Mouse (Mus musculus) hindbrain, embryonic 12.5 days (tissue): Measurements from ENCODE around the gene Bin2. TPM values are rescaled to one million over a fixed set of nuclear protein-coding genes. Genes with fewer than 3 reads are reported as not detected.
"Not testable (repeated sequence)": the region's sequence is repeated elsewhere in the genome, so short reads cannot be mapped to it uniquely, and the experiment has no call there.

Experiments
- ATAC-seq: fragments of 200-750 bp; cut with Nextera tagmentation; 2 replicates; pipeline ENCODE4 v1.8.0; 2017; ENCODE audit warnings: moderate TSS enrichment; ENCODE audit not compliant: low FRiP score
- H3K27ac ChIP-seq: fragments of 300-500 bp; sonication (generic); 2 replicates; pipeline ENCODE4 v1.5.1; 2016; ENCODE audit warnings: mild to moderate bottlenecking
- H3K27me3 ChIP-seq: fragments of 300-500 bp; sonication (generic); 2 replicates; pipeline ENCODE4 v1.6.1; 2016; ENCODE audit warnings: mild to moderate bottlenecking
- H3K36me3 ChIP-seq: fragments of 300-500 bp; sonication (generic); 2 replicates; pipeline ENCODE4 v1.6.1; 2016; ENCODE audit warnings: mild to moderate bottlenecking
- H3K4me1 ChIP-seq: fragments of 300-500 bp; sonication (generic); 2 replicates; pipeline ENCODE4 v1.6.1; 2016
- H3K4me2 ChIP-seq: fragments of 300-500 bp; sonication (generic); replicated peaks from 2 replicates; pipeline ENCODE4 v1.6.1; 2016; ENCODE audit warnings: mild to moderate bottlenecking
- H3K4me3 ChIP-seq: fragments of 300-500 bp; sonication (generic); 2 replicates; pipeline ENCODE4 v1.5.1; 2016; ENCODE audit warnings: mild to moderate bottlenecking
- H3K9ac ChIP-seq: fragments of 300-500 bp; sonication (generic); 2 replicates; pipeline ENCODE4 v1.6.1; 2016; ENCODE audit warnings: mild to moderate bottlenecking, moderate library complexity
- H3K9me3 ChIP-seq: fragments of 300-500 bp; sonication (generic); replicated peaks from 2 replicates; pipeline ENCODE4 v1.6.1; 2016; ENCODE audit warnings: mild to moderate bottlenecking
- WGBS: fragments of 180-500 bp; shearing (Covaris S2); methylation state at CpG from one replicate; pipeline ENCODE4 v1.1.7; 2016; 5-methylcytosine and 5-hydroxymethylcytosine counted together
- microRNA-seq: library from miRNA; unstranded; fragments of <30 nt; microRNA quantifications from one replicate; pipeline ENCODE4, GENCODE M21; 2017
- polyA plus RNA-seq: library from polyadenylated mRNA; unstranded; fragments of >200 nt; fragmentation: Nextera tagmentation; extraction: Ambion mirVana; gene quantifications from 2 replicates; pipeline ENCODE4 v1.2.1, GENCODE M21; 2016

Gene Bin2
- polyA plus RNA-seq, 1 experiment from 2014 or later = 3.0 TPM

DNA sequence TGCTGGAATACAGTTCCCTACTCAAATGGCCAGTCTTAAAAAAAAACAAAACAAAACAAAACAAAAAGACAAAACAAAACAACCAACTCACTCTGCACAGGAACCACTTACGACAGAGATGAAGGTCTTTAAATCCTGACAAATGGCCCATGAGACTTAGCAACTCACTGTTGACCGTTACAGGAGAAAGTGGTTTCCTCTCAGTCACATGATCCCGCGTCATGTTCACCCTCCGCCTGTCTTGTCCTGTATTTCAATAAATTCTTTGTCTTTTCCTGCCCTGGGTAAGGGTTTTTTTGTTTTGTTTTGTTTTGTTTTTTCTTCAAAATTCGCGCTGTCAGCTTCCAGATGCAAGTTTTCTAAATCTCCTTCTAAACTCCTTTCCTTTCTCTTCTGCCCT is 57.4 kb downstream of the Bin2 start:
- no peaks in the 10 kb centered on the region for H3K36me3 ChIP-seq
- ATAC-seq = no peak
- no peaks in the 10 kb centered on the region; the same call in 1 of the 2 replicates for H3K27me3 ChIP-seq
- 85% methylated on average over 7 of the region's 7 CpGs for WGBS
- H3K27ac ChIP-seq = no peak overlapping the region
- H3K4me2 ChIP-seq = no peak overlapping the region
- H3K4me1 ChIP-seq = peaks cover 20% of the 10 kb centered on the region
- no peak overlapping the region for H3K4me3 ChIP-seq
- H3K9ac ChIP-seq = no peak overlapping the region
- no peaks in the 10 kb centered on the region for H3K9me3 ChIP-seq

DNA sequence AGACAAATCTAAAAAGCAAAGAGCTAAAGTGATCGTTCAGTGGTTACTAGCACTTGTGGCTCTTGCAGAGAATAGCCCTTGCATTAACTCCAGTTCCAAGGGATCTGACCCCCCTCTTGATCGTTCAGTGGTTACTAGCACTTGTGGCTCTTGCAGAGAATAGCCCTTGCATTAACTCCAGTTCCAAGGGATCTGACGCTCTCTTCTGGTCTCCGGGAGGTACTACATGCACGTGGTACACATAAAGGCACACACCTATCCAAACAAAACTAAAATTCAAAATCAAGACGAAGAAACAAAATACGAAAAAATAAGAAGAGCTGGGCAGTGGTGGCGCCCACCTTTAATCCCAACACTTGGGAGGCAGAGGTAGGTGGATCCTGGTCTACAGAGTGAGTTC is 62.7 kb downstream of the Bin2 start:
- H3K9me3 ChIP-seq, H3K4me2 ChIP-seq, H3K27ac ChIP-seq, H3K36me3 ChIP-seq, H3K4me3 ChIP-seq, ATAC-seq, H3K9ac ChIP-seq: not testable (repeated sequence)
- 91% methylated on average over 8 of the region's 8 CpGs for WGBS
- peaks cover 14% of the 10 kb centered on the region for H3K4me1 ChIP-seq
- H3K27me3 ChIP-seq = peaks cover 11% of the 10 kb centered on the region

DNA sequence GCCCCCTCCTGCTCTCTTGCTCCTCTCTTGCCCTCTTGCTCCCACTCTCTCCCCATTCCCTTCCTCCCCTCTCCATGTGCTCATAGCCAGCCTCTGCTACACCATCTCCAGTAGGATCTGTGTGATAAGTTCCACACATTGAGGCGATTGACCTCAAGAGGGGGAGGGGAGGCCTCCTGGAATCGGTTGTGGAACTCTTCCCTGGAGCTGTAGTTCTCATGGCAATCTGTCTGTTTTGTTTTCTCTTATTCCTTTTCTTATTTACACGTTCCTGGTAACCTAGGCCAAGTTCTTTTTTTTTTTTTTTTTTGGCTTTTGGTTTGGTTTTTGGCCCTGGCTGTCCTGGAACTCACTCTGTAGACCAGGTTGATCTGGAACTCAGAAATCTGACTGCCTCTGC is 67.7 kb downstream of the Bin2 start:
- Histone ChIP-seq H3K4me1 (peaks cover 23% of the 10 kb centered on the region), H3K36me3 (no peaks in the 10 kb centered on the region), H3K27ac (no peak overlapping the region), H3K27me3 (peaks cover 25% of the 10 kb centered on the region), H3K9ac (no peak overlapping the region), H3K4me3 (no peak overlapping the region), H3K4me2 (no peak overlapping the region), H3K9me3 (no peaks in the 10 kb centered on the region)
- ATAC-seq = no peak
- 49% methylated on average over 3 of the region's 3 CpGs for WGBS

DNA sequence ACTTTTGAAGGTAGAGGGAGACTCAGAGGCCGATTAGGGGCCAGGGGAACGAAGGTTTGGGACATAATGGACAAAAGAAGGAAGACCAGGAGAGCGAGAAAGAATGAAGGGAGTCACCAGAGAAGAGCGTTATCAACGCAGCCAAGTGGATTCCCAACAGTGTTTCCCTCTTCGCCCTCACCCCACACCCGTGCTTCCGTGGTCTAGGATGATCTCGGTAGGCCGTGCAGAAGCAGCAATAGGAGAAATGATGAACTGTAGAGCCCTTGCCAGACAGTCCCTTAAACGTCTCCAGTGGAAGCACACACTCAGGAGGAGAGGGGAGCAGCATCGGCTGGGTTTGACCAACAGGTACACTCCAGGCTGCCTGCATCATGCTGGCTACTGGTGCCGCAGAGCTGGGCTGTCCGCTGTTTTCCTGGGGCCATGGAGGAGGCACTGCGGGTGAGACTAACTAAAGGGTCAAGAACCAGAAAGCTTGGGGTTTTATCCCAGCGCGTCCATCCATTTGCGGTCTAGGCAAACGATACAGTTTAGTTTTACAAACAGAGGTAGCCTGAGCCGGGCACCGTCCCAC is 68.6 kb downstream of the Bin2 start:
- peaks cover 25% of the 10 kb centered on the region for H3K27me3 ChIP-seq
- H3K36me3 ChIP-seq = no peaks in the 10 kb centered on the region
- no peak overlapping the region for H3K9ac ChIP-seq
- no peak overlapping the region for H3K27ac ChIP-seq
- H3K4me3 ChIP-seq = peak overlapping the region; percentile 89
- H3K4me2 ChIP-seq = peak overlapping the region; percentile 83
- H3K9me3 ChIP-seq = no peaks in the 10 kb centered on the region
- ATAC-seq = no peak
- H3K4me1 ChIP-seq = peaks cover 23% of the 10 kb centered on the region
- WGBS = 12% methylated on average over 21 of the region's 21 CpGs

DNA sequence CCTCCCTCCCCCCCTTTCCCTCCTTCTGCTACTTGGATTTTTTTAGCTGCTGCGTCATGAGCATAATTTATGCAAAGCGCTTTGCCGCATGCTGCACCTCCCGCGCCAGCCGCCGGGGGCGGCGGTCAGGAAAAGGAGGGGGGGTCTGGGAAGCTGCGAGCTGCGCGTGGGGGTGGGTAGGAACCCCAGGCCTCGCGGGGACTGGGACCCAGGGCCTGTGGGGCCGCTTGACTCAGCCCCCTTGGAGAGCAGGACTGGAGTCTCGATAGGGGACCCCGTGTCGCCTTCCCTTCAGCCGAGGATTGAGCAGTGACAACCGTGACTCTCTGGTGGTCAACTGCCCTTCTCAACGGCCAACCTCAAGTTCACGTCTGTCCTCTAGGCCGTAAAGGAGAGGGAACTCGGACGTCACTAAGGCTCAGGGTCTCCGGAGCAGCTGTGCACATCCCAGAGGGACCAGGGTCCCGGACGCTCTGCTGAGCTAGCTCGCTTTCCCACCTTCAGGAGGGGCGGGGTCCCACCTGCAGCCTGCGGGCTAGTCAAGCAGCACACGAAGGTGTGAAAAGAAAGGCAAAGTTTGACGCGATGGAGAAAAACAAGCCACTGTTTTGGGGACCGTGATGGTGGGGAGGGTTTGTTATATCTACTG is 69.2 kb downstream of the Bin2 start:
- no peaks in the 10 kb centered on the region for H3K36me3 ChIP-seq
- H3K27me3 ChIP-seq = peaks cover 25% of the 10 kb centered on the region
- H3K27ac ChIP-seq = peak overlapping the region; percentile 90
- H3K4me1 ChIP-seq = peaks cover 20% of the 10 kb centered on the region
- peak overlapping the region; percentile 89 for H3K4me3 ChIP-seq
- WGBS = under 1% methylated on average over 27 of the region's 35 CpGs
- H3K4me2 ChIP-seq = peak overlapping the region; percentile 83
- ATAC-seq = peak; percentile 77
- H3K9ac ChIP-seq = peak overlapping the region; percentile 98
- no peaks in the 10 kb centered on the region for H3K9me3 ChIP-seq

DNA sequence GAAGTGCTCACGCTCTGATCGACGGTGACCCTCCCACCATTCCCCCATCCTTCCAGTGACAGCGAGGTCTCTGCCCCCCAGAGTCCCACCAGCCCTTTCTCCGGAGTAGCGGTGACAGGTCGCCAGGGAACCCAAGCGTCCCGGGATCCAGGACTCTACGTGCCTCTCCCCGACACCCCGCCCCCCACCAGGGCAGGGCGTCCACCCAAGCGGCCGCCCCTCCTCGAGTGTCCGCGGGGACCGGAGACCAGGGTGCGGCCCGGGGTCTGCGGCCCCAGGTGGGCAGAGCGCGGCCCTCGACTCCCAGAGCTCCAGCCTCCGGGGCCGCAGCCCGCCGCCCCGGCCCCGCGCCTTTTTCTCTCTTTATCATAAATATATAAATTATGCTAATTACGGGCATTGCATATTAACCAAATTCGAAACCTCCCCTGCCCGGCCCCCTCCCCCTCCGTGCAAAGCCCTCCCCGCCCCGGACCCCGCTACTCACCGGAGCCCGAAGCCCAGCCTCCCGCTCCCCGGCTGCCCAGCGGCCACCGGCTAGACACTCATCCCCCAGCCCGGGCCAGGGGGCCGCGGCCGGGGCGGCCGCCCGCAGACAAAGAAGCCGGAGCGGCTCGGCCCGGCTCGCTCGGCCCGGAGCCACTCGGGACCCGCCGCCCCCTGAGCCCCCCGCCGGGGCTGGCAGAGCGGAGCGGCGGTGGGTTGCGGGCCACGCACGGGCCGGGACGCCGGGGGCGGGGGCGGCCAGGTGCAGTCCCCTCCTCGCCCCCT is 69.9 kb downstream of the Bin2 start, which contains the start of gene Pou6f1:
Pou6f1 (minus strand) TSS at position 709 of the 771 bp plus-strand sequence.
- WGBS = under 1% methylated on average over 57 of the region's 76 CpGs
- H3K27ac ChIP-seq = peak within 1 kb of the TSS; percentile 90
- H3K4me3 ChIP-seq = peak within 1 kb of the TSS; percentile 89
- no peaks in the 10 kb centered on the region for H3K36me3 ChIP-seq
- peak within 1 kb of the TSS; percentile 83 for H3K4me2 ChIP-seq
- H3K9me3 ChIP-seq = no peaks in the 10 kb centered on the region
- ATAC-seq = peak; percentile 80
- H3K4me1 ChIP-seq = peaks cover 13% of the 10 kb centered on the region
- peaks cover 25% of the 10 kb centered on the region for H3K27me3 ChIP-seq
- H3K9ac ChIP-seq = peak within 1 kb of the TSS; percentile 98

DNA sequence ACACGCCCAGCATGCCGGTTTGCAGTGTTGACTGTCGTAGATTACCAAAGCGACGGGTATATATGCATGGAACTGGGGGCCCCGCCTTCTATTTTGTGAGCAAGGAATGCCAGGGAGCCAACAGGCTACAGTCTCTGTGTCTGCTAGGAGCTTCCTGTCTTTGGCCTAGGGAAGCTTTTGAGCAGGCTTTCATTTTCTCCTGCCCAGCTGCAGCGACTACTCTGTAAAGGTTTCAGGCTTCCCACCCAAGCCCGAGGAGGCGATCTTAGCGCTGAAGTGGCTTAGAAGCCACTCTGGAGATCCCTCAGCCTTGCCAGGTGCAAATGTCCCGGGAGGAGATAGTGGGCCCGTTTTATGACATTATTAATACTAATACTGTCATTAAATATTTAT is 70.5 kb downstream of the Bin2 start:
- Histone ChIP-seq H3K4me2 (peak overlapping the region; percentile 83), H3K9ac (peak overlapping the region; percentile 98), H3K9me3 (no peaks in the 10 kb centered on the region), H3K4me3 (peak overlapping the region; percentile 89), H3K4me1 (peaks cover 9% of the 10 kb centered on the region; the same call in 1 of the 2 replicates), H3K27me3 (peaks cover 25% of the 10 kb centered on the region), H3K27ac (peak overlapping the region; percentile 90), H3K36me3 (no peaks in the 10 kb centered on the region)
- ATAC-seq = peak; percentile 38
- WGBS = 2% methylated on average over 12 of the region's 12 CpGs

DNA sequence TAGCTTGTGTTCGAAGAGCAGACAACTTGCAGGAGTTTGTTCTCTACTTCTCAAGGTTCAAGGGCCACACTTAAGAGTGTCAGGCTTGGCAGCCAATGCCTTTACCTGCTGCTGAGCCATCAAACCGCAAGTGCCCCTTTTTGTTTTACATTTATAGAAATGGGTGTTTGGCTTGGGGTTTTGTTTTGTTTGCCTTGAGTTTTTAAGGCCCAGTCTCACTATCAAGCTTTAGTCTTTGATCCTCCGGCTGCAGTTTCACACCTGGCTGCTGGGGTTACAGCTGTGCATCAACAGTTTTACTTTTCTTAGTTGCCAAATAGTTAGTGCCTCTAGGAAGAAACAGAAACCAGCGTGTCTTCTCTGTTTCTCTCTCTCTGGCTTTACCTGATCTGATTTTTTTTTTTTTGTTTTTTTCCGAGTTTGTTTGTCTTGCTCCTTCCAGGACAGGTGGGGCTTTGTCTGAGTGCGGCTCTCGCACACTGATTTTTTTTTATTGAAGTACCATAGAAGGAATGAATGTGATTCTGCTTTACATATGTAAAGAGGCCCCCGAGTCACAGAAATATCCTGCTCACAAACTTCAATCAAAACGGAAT is 71.0 kb downstream of the Bin2 start:
- Histone ChIP-seq H3K27me3 (peaks cover 20% of the 10 kb centered on the region), H3K9me3 (no peaks in the 10 kb centered on the region), H3K36me3 (no peaks in the 10 kb centered on the region), H3K9ac (peak overlapping the region; percentile 98), H3K27ac (no peak overlapping the region), H3K4me3 (peak overlapping the region; percentile 89), H3K4me1 (peaks cover 9% of the 10 kb centered on the region; the same call in 1 of the 2 replicates), H3K4me2 (peak overlapping the region; percentile 83)
- WGBS = 26% methylated on average over 9 of the region's 9 CpGs
- no peak for ATAC-seq

DNA sequence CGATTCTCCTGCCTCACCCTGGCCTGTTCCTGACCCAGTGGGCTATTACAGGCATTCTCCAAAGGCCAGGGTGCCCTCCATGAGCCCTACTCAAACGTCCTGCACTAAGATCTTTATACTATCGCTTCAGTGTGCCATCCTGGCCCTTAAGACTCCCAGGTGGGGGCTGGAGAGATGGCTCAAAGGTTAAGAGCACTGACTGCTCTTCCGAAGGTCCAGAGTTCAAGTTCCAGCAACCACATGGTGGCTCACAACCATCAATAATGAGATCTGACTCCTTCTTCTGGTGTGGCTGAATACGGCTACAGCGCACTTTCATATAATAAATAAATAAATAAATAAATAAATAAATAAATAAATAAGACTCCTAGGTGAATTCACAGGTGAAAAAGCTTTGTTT is 76.5 kb downstream of the Bin2 start:
- no peaks in the 10 kb centered on the region for H3K4me1 ChIP-seq
- H3K4me2 ChIP-seq = no peak overlapping the region
- no peak for ATAC-seq
- WGBS = 79% methylated on average over 6 of the region's 6 CpGs
- no peaks in the 10 kb centered on the region for H3K9me3 ChIP-seq
- H3K4me3 ChIP-seq = no peak overlapping the region
- H3K27ac ChIP-seq = no peak overlapping the region
- H3K9ac ChIP-seq = no peak overlapping the region
- no peaks in the 10 kb centered on the region; the same call in 1 of the 2 replicates for H3K27me3 ChIP-seq
- peaks cover 23% of the 10 kb centered on the region for H3K36me3 ChIP-seq

Small RNAs within 50 kb of the gene (microRNA-seq; reads per million reads assigned to microRNA genes)
- not detected for gene Mir6961

Other genes starting within 250 kb of the Bin2 start
- gene Gm5475, start 247.4 kb downstream of the Bin2 start, polyA plus RNA-seq = 0.12 TPM in 1 of 2 replicates, not detected in the other
- 24.6 and 25.8 TPM in 2 replicates for gene Slc11a2, start 244.5 kb downstream of the Bin2 start, polyA plus RNA-seq
- 43.6 and 45.8 TPM in 2 replicates for gene Letmd1, start 200.5 kb downstream of the Bin2 start, polyA plus RNA-seq
- gene Csrnp2, start 174.1 kb downstream of the Bin2 start, polyA plus RNA-seq = 41.4 and 43.0 TPM in 2 replicates
- 42.9 and 50.8 TPM in 2 replicates for gene Tfcp2, start 117.5 kb downstream of the Bin2 start, polyA plus RNA-seq
- 28.9 and 38.6 TPM in 2 replicates for gene Pou6f1, start 69.6 kb downstream of the Bin2 start, polyA plus RNA-seq
- 168 and 176 TPM in 2 replicates for gene Dazap2, start 54.2 kb downstream of the Bin2 start, polyA plus RNA-seq
- 5.0 and 5.6 TPM in 2 replicates for gene Smagp, start 32.6 kb downstream of the Bin2 start, polyA plus RNA-seq
- 1.6 and 1.9 TPM in 2 replicates for gene Cela1, start 18.4 kb upstream of the Bin2 start, polyA plus RNA-seq
- gene Galnt6, start 59.8 kb upstream of the Bin2 start, polyA plus RNA-seq = 0.26 and 0.34 TPM in 2 replicates
- 17.9 and 22.7 TPM in 2 replicates for gene Slc4a8, start 92.2 kb upstream of the Bin2 start, polyA plus RNA-seq
- gene Scn8a, start 200.3 kb upstream of the Bin2 start, polyA plus RNA-seq = 19.2 and 20.2 TPM in 2 replicates